Mouse (Mus musculus) embryonic facial prominence, embryonic 11.5 days (tissue): ENCODE results near the gene Prex1. TPM values are rescaled to one million over a fixed set of nuclear protein-coding genes. Genes with fewer than 3 reads are reported as not detected.

Experiments
- polyA plus RNA-seq: library from polyadenylated mRNA; unstranded; fragments of >200 nt; fragmentation: Nextera tagmentation; extraction: Ambion mirVana; gene quantifications from 2 replicates; pipeline ENCODE4 v1.2.1, GENCODE M21; 2014

Gene Prex1
- polyA plus RNA-seq, 1 experiment from 2014 or later, result 15.5 TPM

Other genes starting within 250 kb of the Prex1 start
- 8.9 and 10.3 TPM in 2 replicates for gene Trp53rkb, start 78.7 kb upstream of the Prex1 start, polyA plus RNA-seq
- 3.5 and 4.0 TPM in 2 replicates for gene Arfgef2, start 91.8 kb upstream of the Prex1 start, polyA plus RNA-seq
- gene Cse1l, start 192.2 kb upstream of the Prex1 start, polyA plus RNA-seq, result 250 and 276 TPM in 2 replicates